Mouse (Mus musculus) forebrain, embryonic 14.5 days (tissue): ENCODE measurements at regions not wholly inside any gene's neighbourhood (a gene's known extent, or its start where the extent isn't known, plus 50 kb on each side); places are given as distances from the start of the nearest gene placed in this dataset.

ENCODE experiments used
- ATAC-seq: fragments of 200-750 bp; cut with Nextera tagmentation; 2 replicates; pipeline ENCODE4 v1.8.0; 2017; ENCODE audit warnings: mild to moderate bottlenecking, moderate library complexity
- DNase-seq: peaks from one replicate; pipeline ENCODE4 v3.0.0-alpha.2; 2015; ENCODE audit warnings: low spot score
- H3K27ac ChIP-seq: fragments of 300-500 bp; sonication (generic); 2 replicates; pipeline ENCODE4 v1.5.1; 2014; ENCODE audit warnings: low read depth, mild to moderate bottlenecking, control low read depth, low read length, moderate library complexity
- H3K27me3 ChIP-seq: fragments of 300-500 bp; sonication (generic); replicated peaks from 2 replicates; pipeline ENCODE4 v1.6.1; 2014; ENCODE audit warnings: low read length, control low read depth, mixed read lengths; ENCODE audit not compliant: control insufficient read depth, insufficient read depth
- H3K36me3 ChIP-seq: fragments of 300-500 bp; sonication (generic); 2 replicates; pipeline ENCODE4 v1.6.1; 2014; ENCODE audit warnings: low read length, control low read depth; ENCODE audit not compliant: control insufficient read depth, insufficient read depth
- H3K4me1 ChIP-seq: fragments of 300-500 bp; sonication (generic); 2 replicates; pipeline ENCODE4 v1.6.1; 2014; ENCODE audit warnings: antibody characterized with exemption, low read length, control low read depth; ENCODE audit not compliant: control insufficient read depth, insufficient read depth
- H3K4me2 ChIP-seq: fragments of 300-500 bp; sonication (generic); 2 replicates; pipeline ENCODE4 v1.6.1; 2014; ENCODE audit warnings: mild to moderate bottlenecking, control low read depth, low read length
- H3K4me3 ChIP-seq: fragments of 300-500 bp; sonication (generic); 2 replicates; pipeline ENCODE4 v1.5.1; 2014; ENCODE audit warnings: low read depth, low read length, control low read depth
- H3K9ac ChIP-seq: fragments of 300-500 bp; sonication (generic); 2 replicates; pipeline ENCODE4 v1.6.1; 2014; ENCODE audit warnings: mild to moderate bottlenecking, low read length, control low read depth, moderate library complexity
- H3K9me3 ChIP-seq: fragments of 300-500 bp; sonication (generic); replicated peaks from 2 replicates; pipeline ENCODE4 v1.6.1; 2016; ENCODE audit warnings: low read length, control low read depth, mixed read lengths; ENCODE audit not compliant: control insufficient read depth
- WGBS: fragments of 180-500 bp; shearing (Covaris S2); extraction: QIAGEN DNeasy Blood & Tissue Kit; methylation state at CpG from one replicate; pipeline ENCODE4 v1.1.7; 2014; 5-methylcytosine and 5-hydroxymethylcytosine counted together

- H3K4me3 ChIP-seq: no peak overlapping the region
- ATAC-seq: no peak
- no peaks in the 10 kb centered on the region for H3K9me3 ChIP-seq
- no peak overlapping the region for H3K9ac ChIP-seq
- WGBS: 80% methylated on average over 4 of the region's 4 CpGs
- no peak overlapping the region for H3K4me2 ChIP-seq
- no peaks in the 10 kb centered on the region for H3K36me3 ChIP-seq
- no peaks in the 10 kb centered on the region for H3K27me3 ChIP-seq
- DNase-seq: peak; percentile 8
- H3K27ac ChIP-seq: no peak overlapping the region
- no peaks in the 10 kb centered on the region for H3K4me1 ChIP-seq
Observed at GRCm38 (mm10) chr3:128287846-128288245, 391.7 kb upstream of the Fam241a start.

GRCm38 (mm10) chr3:128285214-128285613, 389.1 kb upstream of the Fam241a start:
- H3K4me2 ChIP-seq: no peak overlapping the region
- no peak overlapping the region for H3K4me3 ChIP-seq
- no peak overlapping the region for H3K9ac ChIP-seq
- H3K9me3 ChIP-seq: no peaks in the 10 kb centered on the region
- no peaks in the 10 kb centered on the region for H3K27me3 ChIP-seq
- H3K36me3 ChIP-seq: no peaks in the 10 kb centered on the region
- no peaks in the 10 kb centered on the region for H3K4me1 ChIP-seq
- no peak for DNase-seq
- H3K27ac ChIP-seq: no peak overlapping the region
- no peak for ATAC-seq
- 82% methylated on average over 6 of the region's 6 CpGs for WGBS

GRCm38 (mm10) chr3:128280626-128281025, 384.5 kb upstream of the Fam241a start:
- ATAC-seq: no peak
- WGBS: 95% methylated on average over 4 of the region's 4 CpGs

GRCm38 (mm10) chr3:128270576-128270975, 374.5 kb upstream of the Fam241a start:
- WGBS: 41% methylated on average over 6 of the region's 6 CpGs
- no peak for ATAC-seq
- H3K36me3 ChIP-seq: no peaks in the 10 kb centered on the region

More at GRCm38 (mm10) chr3:128280626-128281025, 384.5 kb upstream of the Fam241a start:
- DNase-seq: no peak
- Histone ChIP-seq H3K4me2 (no peak overlapping the region), H3K9me3 (no peaks in the 10 kb centered on the region), H3K27me3 (no peaks in the 10 kb centered on the region), H3K4me1 (no peaks in the 10 kb centered on the region), H3K4me3 (no peak overlapping the region), H3K36me3 (no peaks in the 10 kb centered on the region), H3K9ac (no peak overlapping the region), H3K27ac (no peak overlapping the region)

GRCm38 (mm10) chr3:128261208-128261607, 365.1 kb upstream of the Fam241a start:
- H3K4me1 ChIP-seq: no peaks in the 10 kb centered on the region

More at GRCm38 (mm10) chr3:128270576-128270975, 374.5 kb upstream of the Fam241a start:
- H3K4me1 ChIP-seq: no peaks in the 10 kb centered on the region
- no peak overlapping the region for H3K27ac ChIP-seq
- no peaks in the 10 kb centered on the region for H3K9me3 ChIP-seq
- H3K4me3 ChIP-seq: no peak overlapping the region
- peak; percentile 49 for DNase-seq
- H3K9ac ChIP-seq: no peak overlapping the region
- H3K4me2 ChIP-seq: no peak overlapping the region
- H3K27me3 ChIP-seq: no peaks in the 10 kb centered on the region

GRCm38 (mm10) chr3:128247816-128248215, 351.7 kb upstream of the Fam241a start:
- WGBS: 77% methylated on average over 2 of the region's 2 CpGs

More at GRCm38 (mm10) chr3:128261208-128261607, 365.1 kb upstream of the Fam241a start:
- 85% methylated on average over 2 of the region's 2 CpGs for WGBS
- ATAC-seq: no peak
- Histone ChIP-seq H3K27me3 (no peaks in the 10 kb centered on the region), H3K36me3 (no peaks in the 10 kb centered on the region), H3K27ac (no peak overlapping the region), H3K9ac (no peak overlapping the region), H3K9me3 (no peaks in the 10 kb centered on the region), H3K4me2 (no peak overlapping the region), H3K4me3 (no peak overlapping the region)
- DNase-seq: no peak

GRCm38 (mm10) chr3:128239813-128240421, 343.8 kb upstream of the Fam241a start:
- no peaks in the 10 kb centered on the region for H3K4me1 ChIP-seq
- H3K27ac ChIP-seq: no peak overlapping the region
- 93% methylated on average over 7 of the region's 7 CpGs for WGBS
- H3K9me3 ChIP-seq: no peaks in the 10 kb centered on the region
- no peak overlapping the region for H3K4me2 ChIP-seq
- H3K36me3 ChIP-seq: no peaks in the 10 kb centered on the region
- DNase-seq (no peak), ATAC-seq (no peak)
- H3K27me3 ChIP-seq: no peaks in the 10 kb centered on the region
- no peak overlapping the region for H3K4me3 ChIP-seq
- H3K9ac ChIP-seq: no peak overlapping the region

More at GRCm38 (mm10) chr3:128247816-128248215, 351.7 kb upstream of the Fam241a start:
- Histone ChIP-seq H3K27ac (no peak overlapping the region), H3K4me1 (no peaks in the 10 kb centered on the region), H3K9me3 (no peaks in the 10 kb centered on the region), H3K4me2 (no peak overlapping the region), H3K27me3 (no peaks in the 10 kb centered on the region), H3K4me3 (no peak overlapping the region), H3K36me3 (no peaks in the 10 kb centered on the region), H3K9ac (no peak overlapping the region)
- no peak for ATAC-seq
- no peak for DNase-seq

- Histone ChIP-seq H3K27me3 (no peaks in the 10 kb centered on the region), H3K27ac (no peak overlapping the region), H3K9ac (no peak overlapping the region), H3K4me2 (no peak overlapping the region), H3K9me3 (no peaks in the 10 kb centered on the region), H3K4me3 (no peak overlapping the region), H3K4me1 (no peaks in the 10 kb centered on the region), H3K36me3 (no peaks in the 10 kb centered on the region)
- DNase-seq (no peak), ATAC-seq (no peak)
- 86% methylated on average over 5 of the region's 5 CpGs for WGBS
Observed at GRCm38 (mm10) chr3:128230390-128230789, 334.3 kb upstream of the Fam241a start.

- 53% methylated on average over 6 of the region's 6 CpGs for WGBS
- no peak overlapping the region for H3K27ac ChIP-seq
- H3K4me3 ChIP-seq: no peak overlapping the region
- H3K9ac ChIP-seq: no peak overlapping the region
- no peak overlapping the region for H3K4me2 ChIP-seq
- 0 out of 2 replicates have a peak, but pooled peaks cover 3% of the 10 kb centered on the region for H3K4me1 ChIP-seq
- ATAC-seq: no peak
- DNase-seq: no peak
- no peaks in the 10 kb centered on the region for H3K36me3 ChIP-seq
- H3K27me3 ChIP-seq: no peaks in the 10 kb centered on the region
- no peaks in the 10 kb centered on the region for H3K9me3 ChIP-seq
Observed at GRCm38 (mm10) chr3:128226930-128227585, 330.9 kb upstream of the Fam241a start.
